Mouse (Mus musculus) gastrocnemius, postnatal 14 days (tissue): ENCODE measurements around the gene Fxn. TPM values are rescaled to one million over a fixed set of nuclear protein-coding genes. Genes with fewer than 3 reads are reported as not detected.

ENCODE experiments used
- DNase-seq: peaks from one replicate; pipeline ENCODE4 v3.0.0; 2021; ENCODE audit warnings: mixed read lengths
- intact Hi-C: fragments of 180-260 bp; cut with DNase I; formaldehyde crosslinking; loops from one replicate; pipeline ENCODE4 v1.15.1; 2025; ENCODE audit warnings: low total_unique reads
- long read RNA-seq, 2 experiments: library from polyadenylated mRNA; stranded (forward); transcript quantifications; one replicate each; pipeline ENCODE4 v2.0.0; 2021
- total RNA-seq, 2 experiments: library from RNA; stranded (reverse); gene quantifications; 2 replicates each; pipeline ENCODE4 v1.2.3; 2021

The Fxn gene
- total RNA-seq = 10 to 100 TPM; 19.8 to 20.8 TPM
- long read RNA-seq, experiment 1, transcript Fxn-201 (5 exons, 1,114 nt) = major isoform, 39 of 39 reads
- long read RNA-seq, experiment 1, partial matches to known transcripts = 0 of 39 reads
- long read RNA-seq, experiment 1, other reads (novel, unspliced or antisense) = 0 of 39 reads
- long read RNA-seq, experiment 2, transcript Fxn-201 (5 exons, 1,114 nt) = major isoform, 39 of 42 reads
- long read RNA-seq, experiment 2, partial matches to known transcripts = 0 of 42 reads
- long read RNA-seq, experiment 2, other reads (novel, unspliced or antisense) = 3 of 42 reads

- no peak for DNase-seq
- intact Hi-C loops = no loop called here
These were observed at the start of gene Fxn for GRCm38 (mm10) chr19:24280601-24281228. Gene Fxn (minus strand): TSS chr19:24280605.

DNA sequence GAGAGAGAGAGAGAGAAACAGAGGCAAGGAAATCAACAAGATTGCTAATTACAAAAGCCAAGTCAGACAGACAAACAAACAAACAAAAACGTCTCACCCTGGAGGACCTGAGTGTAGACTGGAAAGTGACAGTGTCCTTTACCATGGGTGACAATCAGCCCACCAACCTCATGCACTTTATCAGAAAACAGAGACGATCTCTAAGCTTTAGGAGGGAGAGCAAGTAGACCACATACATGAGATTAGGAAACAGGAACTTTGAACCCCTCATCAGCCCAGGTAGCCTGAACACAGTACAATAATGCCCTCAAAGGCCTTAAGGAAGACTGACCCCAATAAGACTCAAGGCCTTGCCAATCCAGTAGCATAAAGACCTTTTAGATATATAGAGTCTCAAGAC is 47.5 kb upstream of the Fxn start:
- intact Hi-C loops = no loop called here
- no peak for DNase-seq

DNA sequence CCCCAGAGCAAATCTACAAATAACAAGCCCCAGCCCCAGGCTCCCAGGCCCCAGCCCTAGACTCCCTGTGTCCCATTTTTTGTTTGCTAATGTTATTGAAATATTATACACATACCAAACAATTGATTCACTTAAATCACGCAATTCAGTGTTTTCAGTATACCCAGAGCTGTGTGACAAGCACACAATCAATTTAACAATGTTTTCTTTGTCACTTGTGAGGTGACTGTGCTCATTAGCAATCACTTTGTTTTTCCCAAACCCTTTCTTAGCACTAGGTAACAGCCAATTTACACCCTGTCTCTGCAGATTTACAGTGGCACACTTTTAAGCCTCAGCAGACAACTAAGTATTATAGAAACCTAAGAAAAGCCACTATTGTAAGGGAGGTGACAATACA is 46.6 kb upstream of the Fxn start:
- intact Hi-C loops = no loop called here
- no peak for DNase-seq

- no peak for DNase-seq
- intact Hi-C loops = no loop called here
These were observed 45.3 kb upstream of the Fxn start for GRCm38 (mm10) chr19:24325692-24326091.

GRCm38 (mm10) chr19:24323841-24324613 is 43.6 kb upstream of the Fxn start:
- DNase-seq = no peak
- intact Hi-C loops = no loop called here

- DNase-seq = no peak
- intact Hi-C loops = no loop called here
These were observed 41.5 kb upstream of the Fxn start for GRCm38 (mm10) chr19:24321900-24322311.

DNA sequence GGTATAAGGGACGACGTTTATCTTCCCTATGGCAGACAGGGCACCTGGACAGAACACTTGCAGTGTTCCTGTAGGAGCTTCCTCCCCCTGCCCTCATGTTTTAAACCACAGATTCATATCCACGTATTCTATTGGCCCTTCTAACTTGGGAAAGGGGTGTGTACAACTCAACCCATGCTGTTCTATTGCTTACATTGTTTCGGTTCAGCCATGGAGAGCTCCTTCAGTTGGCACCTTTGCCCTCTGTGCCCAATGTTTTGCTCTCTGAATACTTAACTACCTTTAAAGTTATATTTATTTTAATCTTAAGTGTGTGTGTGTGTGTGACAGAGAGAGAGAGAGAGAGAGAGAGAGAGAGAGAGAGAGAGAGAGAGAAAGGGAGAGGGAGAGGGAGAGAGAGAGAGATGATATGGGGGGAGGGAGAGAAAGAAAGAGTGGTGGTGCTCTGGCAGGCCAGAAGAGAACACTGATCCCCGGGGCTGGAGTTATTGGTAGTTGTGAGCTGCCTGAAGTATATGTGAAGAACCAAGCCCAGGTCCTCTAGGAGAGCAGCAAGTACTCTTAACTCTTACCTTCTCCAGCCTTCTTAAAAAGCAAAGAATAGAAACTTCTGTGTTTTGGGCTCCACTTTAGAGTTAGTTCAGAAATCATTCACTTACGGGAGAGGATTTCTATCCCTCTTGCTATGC is 41.0 kb upstream of the Fxn start:
- intact Hi-C loops = no loop called here

GRCm38 (mm10) chr19:24318172-24318571 is 37.8 kb upstream of the Fxn start:
- no peak for DNase-seq
- intact Hi-C loops = no loop called here

More for the DNA sequence above, 41.0 kb upstream of the Fxn start:
- DNase-seq = no peak

GRCm38 (mm10) chr19:24317731-24318130 is 37.3 kb upstream of the Fxn start:
- intact Hi-C loops = no loop called here
- DNase-seq = no peak

DNA sequence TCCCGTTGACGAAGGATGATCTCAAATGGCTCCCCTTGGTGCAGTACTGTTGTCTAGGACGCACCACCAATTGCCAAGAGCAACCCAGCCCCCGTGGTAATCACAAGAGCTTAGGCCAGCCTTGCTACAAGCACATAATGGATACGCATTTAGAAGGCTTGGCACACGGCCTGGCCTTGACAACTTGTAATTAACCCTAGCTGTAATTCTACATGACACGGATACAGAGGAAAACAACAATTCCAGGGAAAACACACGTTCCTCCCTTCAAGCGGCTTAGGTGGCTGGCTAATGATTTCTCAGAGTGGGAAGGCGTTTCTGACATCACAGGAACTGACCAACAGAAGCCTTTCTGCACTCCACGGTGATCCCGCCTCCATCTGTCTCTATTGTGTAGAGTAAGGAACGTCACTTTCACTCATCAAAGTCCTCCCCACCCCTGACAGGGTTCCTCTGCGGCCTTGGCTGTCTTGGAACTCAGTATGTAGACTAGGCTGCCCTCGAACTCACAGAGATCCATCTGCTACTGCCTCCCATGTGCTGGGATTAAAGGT is 36.7 kb upstream of the Fxn start:
- DNase-seq = no peak
- intact Hi-C loops = no loop called here

DNA sequence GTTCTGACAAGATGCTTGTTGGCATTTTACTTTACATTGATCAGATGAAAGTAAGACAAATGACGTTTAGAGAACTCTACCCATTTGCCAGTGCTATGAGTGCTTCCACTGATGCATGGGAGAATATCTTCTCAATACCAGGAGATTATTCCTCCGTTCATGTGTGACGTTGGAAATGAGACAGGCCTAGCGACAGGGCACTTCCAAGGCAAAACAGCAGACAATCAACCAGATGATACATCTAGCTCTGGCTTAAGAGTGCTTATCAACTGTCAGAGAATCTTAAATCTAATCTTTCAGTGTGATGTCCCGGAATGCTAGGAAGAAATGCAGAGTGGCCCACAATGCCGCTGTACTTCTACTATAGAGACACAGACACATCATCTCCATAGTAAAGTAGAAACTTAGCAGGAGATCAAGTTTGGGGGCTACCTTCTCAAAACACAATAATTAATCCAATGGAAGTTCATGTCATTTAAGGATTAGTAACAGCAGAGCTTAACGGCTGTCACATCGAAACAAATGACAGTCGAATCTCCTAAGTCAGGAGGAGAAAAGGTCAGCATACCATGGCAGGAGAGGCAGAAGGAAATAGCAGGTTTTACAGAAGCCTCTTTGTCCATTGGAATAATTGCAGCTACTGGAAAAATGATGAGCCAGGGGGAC is 35.8 kb upstream of the Fxn start:
- intact Hi-C loops = no loop called here
- DNase-seq = no peak

- no peak for DNase-seq
- intact Hi-C loops = no loop called here
These were observed 34.8 kb upstream of the Fxn start for GRCm38 (mm10) chr19:24315234-24315633.

DNA sequence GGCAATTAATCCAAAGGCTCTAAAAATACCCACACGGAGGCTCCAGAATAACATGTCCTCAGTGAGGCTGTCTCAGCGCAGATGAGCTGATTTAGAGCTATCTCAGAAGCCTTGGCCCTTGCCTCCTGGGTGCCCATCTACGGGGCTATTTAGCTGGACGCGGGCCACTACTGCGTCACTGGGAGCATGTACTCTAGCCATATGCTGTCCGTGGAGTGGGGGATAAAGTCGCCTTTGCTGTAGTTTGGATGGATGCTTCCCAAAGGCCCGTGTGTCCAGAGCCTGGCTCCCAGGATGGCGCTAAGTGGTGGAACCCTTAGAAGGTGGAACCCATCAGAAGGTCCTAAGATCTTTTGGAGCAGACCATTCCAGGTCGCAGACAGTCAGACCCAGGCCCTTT is 34.3 kb upstream of the Fxn start:
- intact Hi-C loops = no loop called here
- DNase-seq = no peak

DNA sequence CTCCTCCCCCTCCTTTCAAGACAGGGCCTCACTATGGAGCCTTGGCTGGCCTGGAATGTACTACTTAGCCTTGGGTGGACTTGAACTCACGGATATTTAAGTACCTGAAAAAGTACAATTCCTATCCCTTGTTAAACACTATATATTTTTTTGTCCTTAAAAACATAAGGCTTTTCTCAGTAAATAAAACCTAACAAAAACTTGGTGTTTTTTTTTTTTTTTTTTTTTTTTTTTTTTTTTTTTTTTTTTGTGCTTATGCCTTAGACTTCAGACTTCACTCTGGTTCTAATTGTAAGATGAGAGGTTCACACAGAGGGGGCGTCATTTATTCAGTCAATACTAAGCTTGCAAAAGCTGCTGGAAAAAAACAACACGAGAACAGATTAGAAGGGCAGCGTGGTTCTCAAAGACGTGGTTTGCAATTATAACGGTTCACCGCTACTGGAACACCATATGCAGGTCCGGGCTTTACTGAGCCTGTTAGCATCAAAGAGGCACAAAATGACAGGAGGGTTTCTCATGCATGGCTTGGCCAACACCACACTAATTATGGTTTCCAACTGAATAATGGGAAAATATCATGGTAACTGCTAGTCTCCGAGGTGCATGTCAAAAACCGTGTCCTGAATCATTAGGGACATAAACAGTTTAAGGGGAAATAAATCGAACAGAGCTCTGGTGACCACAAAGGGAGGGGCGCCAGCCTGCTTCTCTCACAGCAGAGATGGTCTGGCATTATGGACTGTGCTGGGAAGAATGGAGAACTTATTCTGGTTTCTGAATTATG is 32.3 kb upstream of the Fxn start:
- intact Hi-C loops = no loop called here

GRCm38 (mm10) chr19:24312046-24312445 is 31.6 kb upstream of the Fxn start:
- intact Hi-C loops = no loop called here
- DNase-seq = no peak

More for the DNA sequence above, 32.3 kb upstream of the Fxn start:
- no peak for DNase-seq

GRCm38 (mm10) chr19:24308305-24308705 is 27.9 kb upstream of the Fxn start:
- intact Hi-C loops = loop anchor here (5.0 to 10.0 kb wide), 3 partner anchors 186 to 564 kb away; no protein-coding TSS in a partner anchor
- DNase-seq = peak; percentile 40

- DNase-seq = no peak
- intact Hi-C loops = loop anchor here (5.0 to 10.0 kb wide), 3 partner anchors 187 to 565 kb away; no protein-coding TSS in a partner anchor
These were observed 27.1 kb upstream of the Fxn start for GRCm38 (mm10) chr19:24307271-24308221.
